Mouse (Mus musculus) midbrain, embryonic 16.5 days (tissue): ENCODE data around the gene Gm20532. TPM values are rescaled to one million over a fixed set of nuclear protein-coding genes. Genes with fewer than 3 reads are reported as not detected.
A peak's percentile ranks its signal among the peaks of the same experiment; 100 is the strongest.

Experiments
- ATAC-seq: fragments of 200-750 bp; cut with Nextera tagmentation; 2 replicates; pipeline ENCODE4 v1.8.0; 2017; ENCODE audit warnings: moderate TSS enrichment
- H3K27ac ChIP-seq: fragments of 300-500 bp; sonication (generic); 2 replicates; pipeline ENCODE4 v1.5.1; 2014; ENCODE audit warnings: mild to moderate bottlenecking, low read length, mixed read lengths
- H3K27me3 ChIP-seq: fragments of 300-500 bp; sonication (generic); 2 replicates; pipeline ENCODE4 v1.6.1; 2014; ENCODE audit warnings: low read depth, low read length, mixed read lengths; ENCODE audit not compliant: control insufficient read depth, insufficient read depth
- H3K36me3 ChIP-seq: fragments of 300-500 bp; sonication (generic); 2 replicates; pipeline ENCODE4 v1.6.1; 2014; ENCODE audit warnings: mild to moderate bottlenecking, low read length, moderate library complexity, mixed read lengths; ENCODE audit not compliant: control insufficient read depth, insufficient read depth
- H3K4me1 ChIP-seq: fragments of 300-500 bp; sonication (generic); 2 replicates; pipeline ENCODE4 v1.6.1; 2014; ENCODE audit warnings: mild to moderate bottlenecking, low read length, mixed read lengths; ENCODE audit not compliant: control insufficient read depth, insufficient read depth
- H3K4me2 ChIP-seq: fragments of 300-500 bp; sonication (generic); 2 replicates; pipeline ENCODE4 v1.6.1; 2014; ENCODE audit warnings: mild to moderate bottlenecking, low read length, mixed read lengths
- H3K4me3 ChIP-seq: fragments of 300-500 bp; sonication (generic); 2 replicates; pipeline ENCODE4 v1.5.1; 2014; ENCODE audit warnings: low read depth, mild to moderate bottlenecking, low read length, moderate library complexity, mixed read lengths
- H3K9ac ChIP-seq: fragments of 300-500 bp; sonication (generic); 2 replicates; pipeline ENCODE4 v1.6.1; 2014; ENCODE audit warnings: low read depth, low read length, mixed read lengths
- H3K9me3 ChIP-seq: fragments of 300-500 bp; sonication (generic); replicated peaks from 2 replicates; pipeline ENCODE4 v1.6.1; 2014; ENCODE audit warnings: mild to moderate bottlenecking, low read length, mixed read lengths; ENCODE audit not compliant: control insufficient read depth, poor library complexity, severe bottlenecking
- WGBS: fragments of 180-500 bp; shearing (Covaris S2); extraction: QIAGEN DNeasy Blood & Tissue Kit; methylation state at CpG from one replicate; pipeline ENCODE4 v1.1.7; 2014; 5-methylcytosine and 5-hydroxymethylcytosine counted together
- polyA plus RNA-seq: library from polyadenylated mRNA; unstranded; fragments of >200 nt; fragmentation: Nextera tagmentation; extraction: Ambion mirVana; gene quantifications from 2 replicates; pipeline ENCODE4 v1.2.1, GENCODE M21; 2015

Gene Gm20532
- polyA plus RNA-seq, 1 experiment from 2014 or later = not detected

DNA sequence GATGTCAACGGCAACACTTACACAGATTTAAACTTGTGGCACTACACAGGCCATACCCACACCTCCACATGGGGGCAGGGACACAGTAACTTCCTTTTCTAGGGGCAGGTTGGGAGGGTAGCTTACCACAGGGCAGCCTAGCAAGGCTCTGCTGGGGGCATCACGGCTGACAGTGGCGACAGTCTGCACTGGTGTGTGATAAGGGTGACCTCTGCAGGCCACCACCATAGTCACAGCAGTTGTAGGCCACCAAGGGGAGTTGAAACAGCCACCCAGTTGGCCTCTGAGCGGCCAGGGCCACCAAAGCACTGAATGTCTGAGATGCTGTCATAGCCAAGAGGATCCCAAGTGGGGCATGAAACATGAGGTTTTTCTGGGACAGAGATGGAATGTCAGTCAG is 20.2 kb upstream of the Gm20532 start:
- 0 out of 2 replicates have a peak, but pooled peaks have one; percentile 56 for ATAC-seq
- Histone ChIP-seq H3K4me2 (no peak overlapping the region), H3K9me3 (no peaks in the 10 kb centered on the region), H3K4me1 (no peaks in the 10 kb centered on the region), H3K9ac (no peak overlapping the region), H3K4me3 (no peak overlapping the region), H3K27me3 (no peaks in the 10 kb centered on the region), H3K27ac (no peak overlapping the region), H3K36me3 (no peaks in the 10 kb centered on the region)
- WGBS = 19% methylated on average over 4 of the region's 4 CpGs

GRCm38 (mm10) chr2:26570034-26570433 is 16.4 kb upstream of the Gm20532 start:
- no peaks in the 10 kb centered on the region for H3K36me3 ChIP-seq
- H3K4me1 ChIP-seq = no peaks in the 10 kb centered on the region
- H3K9ac ChIP-seq = no peak overlapping the region
- no peaks in the 10 kb centered on the region for H3K27me3 ChIP-seq
- H3K4me3 ChIP-seq = no peak overlapping the region
- no peak overlapping the region for H3K4me2 ChIP-seq
- no peaks in the 10 kb centered on the region for H3K9me3 ChIP-seq
- 2% methylated on average over 3 of the region's 3 CpGs for WGBS
- no peak for ATAC-seq
- H3K27ac ChIP-seq = no peak overlapping the region

- Histone ChIP-seq H3K4me2 (no peak overlapping the region), H3K27ac (no peak overlapping the region)
- 83% methylated on average over 9 of the region's 9 CpGs for WGBS
Measured at GRCm38 (mm10) chr2:26571400-26571799, 15.0 kb upstream of the Gm20532 start.

GRCm38 (mm10) chr2:26571826-26572225 is 14.6 kb upstream of the Gm20532 start:
- no peak overlapping the region for H3K9ac ChIP-seq
- H3K27ac ChIP-seq = no peak overlapping the region
- ATAC-seq = no peak
- no peaks in the 10 kb centered on the region for H3K9me3 ChIP-seq
- H3K4me1 ChIP-seq = no peaks in the 10 kb centered on the region
- no peaks in the 10 kb centered on the region for H3K27me3 ChIP-seq
- no peak overlapping the region for H3K4me2 ChIP-seq
- H3K4me3 ChIP-seq = no peak overlapping the region
- WGBS = 76% methylated on average over 5 of the region's 5 CpGs
- no peaks in the 10 kb centered on the region for H3K36me3 ChIP-seq

More at GRCm38 (mm10) chr2:26571400-26571799, 15.0 kb upstream of the Gm20532 start:
- no peak for ATAC-seq
- no peaks in the 10 kb centered on the region for H3K36me3 ChIP-seq
- H3K4me1 ChIP-seq = no peaks in the 10 kb centered on the region
- no peak overlapping the region for H3K4me3 ChIP-seq
- H3K27me3 ChIP-seq = no peaks in the 10 kb centered on the region
- no peaks in the 10 kb centered on the region for H3K9me3 ChIP-seq
- no peak overlapping the region for H3K9ac ChIP-seq

DNA sequence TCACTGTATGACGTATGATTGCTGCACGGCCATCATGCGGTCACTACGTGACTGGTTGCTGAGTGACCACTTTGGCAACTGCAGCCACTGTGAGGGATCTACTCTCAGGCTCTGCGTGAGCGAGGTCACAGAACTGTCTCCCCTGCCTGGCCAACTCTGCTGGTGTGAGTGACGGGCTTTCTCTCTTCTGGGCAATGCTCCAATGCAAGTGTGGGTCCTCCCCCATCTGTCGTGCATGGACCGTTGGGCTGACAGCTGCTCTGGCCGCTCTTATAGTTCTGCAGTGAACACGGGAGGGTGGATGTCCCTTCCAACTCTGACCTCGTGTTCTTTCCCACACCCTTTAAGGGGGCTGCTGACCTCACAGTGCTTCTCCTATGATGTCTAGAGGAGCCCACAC is 13.0 kb upstream of the Gm20532 start:
- no peak for ATAC-seq
- no peak overlapping the region for H3K4me2 ChIP-seq
- no peaks in the 10 kb centered on the region for H3K9me3 ChIP-seq
- no peak overlapping the region for H3K27ac ChIP-seq
- no peak overlapping the region for H3K9ac ChIP-seq
- no peaks in the 10 kb centered on the region for H3K36me3 ChIP-seq
- no peaks in the 10 kb centered on the region for H3K4me1 ChIP-seq
- no peaks in the 10 kb centered on the region for H3K27me3 ChIP-seq
- no peak overlapping the region for H3K4me3 ChIP-seq
- WGBS = 58% methylated on average over 12 of the region's 12 CpGs

- no peak for ATAC-seq
- Histone ChIP-seq H3K9ac (no peak overlapping the region), H3K9me3 (no peaks in the 10 kb centered on the region), H3K4me2 (no peak overlapping the region), H3K27ac (no peak overlapping the region), H3K36me3 (no peaks in the 10 kb centered on the region), H3K4me3 (no peak overlapping the region), H3K4me1 (no peaks in the 10 kb centered on the region), H3K27me3 (no peaks in the 10 kb centered on the region)
- 22% methylated on average over 5 of the region's 5 CpGs for WGBS
Measured at GRCm38 (mm10) chr2:26573807-26574206, 12.6 kb upstream of the Gm20532 start.

DNA sequence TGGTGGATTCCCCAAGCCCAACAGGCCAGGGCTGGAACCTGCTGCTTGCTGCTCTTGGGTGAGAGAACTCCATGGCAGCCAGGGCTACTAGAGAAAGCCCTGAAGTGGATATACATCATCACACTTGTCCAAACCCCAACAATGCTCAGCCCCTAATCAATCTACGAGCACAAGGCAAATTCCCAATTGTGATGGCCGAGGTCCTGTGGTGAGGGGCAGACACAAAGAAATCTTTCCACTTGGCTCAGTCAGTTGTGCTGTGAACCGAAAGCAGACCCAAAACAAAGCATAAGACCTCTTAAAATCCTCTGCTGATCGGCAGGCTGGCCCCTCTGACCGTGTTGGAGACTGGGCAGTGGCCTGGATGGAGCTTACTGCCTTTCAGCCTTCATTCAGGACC is 11.6 kb upstream of the Gm20532 start:
- Histone ChIP-seq H3K27me3 (no peaks in the 10 kb centered on the region), H3K9ac (no peak overlapping the region), H3K4me3 (no peak overlapping the region), H3K36me3 (no peaks in the 10 kb centered on the region), H3K9me3 (no peaks in the 10 kb centered on the region), H3K4me2 (no peak overlapping the region), H3K27ac (no peak overlapping the region), H3K4me1 (no peaks in the 10 kb centered on the region)
- 19% methylated on average over 5 of the region's 5 CpGs for WGBS
- ATAC-seq = no peak

GRCm38 (mm10) chr2:26575378-26575777 is 11.1 kb upstream of the Gm20532 start:
- no peak overlapping the region for H3K4me2 ChIP-seq
- WGBS = 92% methylated on average over 1 of the region's 1 CpGs
- H3K4me1 ChIP-seq = no peaks in the 10 kb centered on the region
- H3K27ac ChIP-seq = no peak overlapping the region
- no peak for ATAC-seq
- H3K4me3 ChIP-seq = no peak overlapping the region
- no peaks in the 10 kb centered on the region for H3K27me3 ChIP-seq
- H3K36me3 ChIP-seq = no peaks in the 10 kb centered on the region
- H3K9ac ChIP-seq = no peak overlapping the region
- H3K9me3 ChIP-seq = no peaks in the 10 kb centered on the region

- Histone ChIP-seq H3K9ac (no peak overlapping the region), H3K9me3 (no peaks in the 10 kb centered on the region), H3K36me3 (no peaks in the 10 kb centered on the region), H3K27ac (no peak overlapping the region), H3K4me3 (no peak overlapping the region), H3K4me1 (no peaks in the 10 kb centered on the region), H3K4me2 (no peak overlapping the region), H3K27me3 (no peaks in the 10 kb centered on the region)
- ATAC-seq = no peak
- 58% methylated on average over 4 of the region's 4 CpGs for WGBS
Measured at GRCm38 (mm10) chr2:26575865-26576264, 10.6 kb upstream of the Gm20532 start.

GRCm38 (mm10) chr2:26576462-26576861 is 10.0 kb upstream of the Gm20532 start:
- 51% methylated on average over 4 of the region's 4 CpGs for WGBS
- H3K4me1 ChIP-seq = no peaks in the 10 kb centered on the region
- H3K27me3 ChIP-seq = no peaks in the 10 kb centered on the region
- no peak overlapping the region for H3K4me3 ChIP-seq
- H3K9ac ChIP-seq = no peak overlapping the region
- no peaks in the 10 kb centered on the region for H3K9me3 ChIP-seq
- no peak overlapping the region for H3K27ac ChIP-seq
- no peak for ATAC-seq
- no peaks in the 10 kb centered on the region for H3K36me3 ChIP-seq
- no peak overlapping the region for H3K4me2 ChIP-seq
